Mouse (Mus musculus) mesoderm, embryonic 11.5 days (tissue): ENCODE measurements around the gene H1f0.

Experiments
- DNase-seq: peaks from one replicate; pipeline ENCODE4 v3.0.0-alpha.2; 2012; ENCODE audit warnings: low read depth, low spot score

H1f0 gene

DNA sequence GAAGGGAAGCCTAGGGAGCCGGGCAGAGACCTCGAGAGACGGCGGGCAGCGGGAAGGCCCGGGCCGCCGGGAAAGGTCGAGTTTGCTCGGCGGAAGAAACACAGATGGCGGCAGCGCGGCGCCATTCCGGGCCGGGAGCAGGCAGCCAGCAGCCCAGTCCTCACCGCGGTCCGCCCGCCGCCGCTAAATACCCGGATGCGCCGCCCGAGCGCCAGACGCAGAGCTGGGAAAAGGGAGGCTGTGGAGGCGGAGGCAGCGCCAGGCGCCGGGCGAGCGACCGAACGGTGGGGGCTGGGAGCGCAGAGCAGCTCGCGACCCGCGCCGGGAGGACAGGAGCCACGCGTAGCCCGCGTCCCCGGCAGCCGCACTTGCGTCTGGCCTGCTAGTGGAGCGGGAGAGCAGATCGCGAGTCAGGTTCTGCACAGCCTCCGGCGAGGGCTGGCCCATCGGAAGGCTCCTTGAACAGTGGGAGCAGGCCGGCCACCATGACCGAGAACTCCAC, at the start of gene H1f0:
TSS of gene H1f0 (plus strand) at position 214 of the 502 bp plus-strand sequence.
- peak; percentile 92 for DNase-seq

DNA sequence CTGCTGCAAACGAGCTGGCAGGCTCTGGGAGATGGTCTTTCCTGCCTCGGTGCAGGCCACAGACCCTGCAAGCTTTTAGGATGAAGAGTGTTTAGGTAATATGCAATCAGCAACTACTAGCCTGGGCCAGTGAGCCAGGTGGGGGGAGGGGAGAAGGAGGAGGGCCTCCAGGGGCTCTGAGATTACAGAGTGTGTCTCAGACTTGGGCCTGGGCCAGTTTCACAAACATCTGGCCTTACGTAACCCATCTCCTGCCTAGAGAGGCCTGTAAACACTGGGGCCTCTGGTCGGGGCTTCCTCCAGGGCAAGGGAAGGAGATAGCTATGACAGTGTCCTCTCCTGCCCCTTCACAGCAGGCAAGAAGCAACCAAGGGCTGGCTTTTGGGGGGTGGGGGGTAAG, 49.4 kb upstream of the H1f0 start:
- DNase-seq = peak; percentile 62

DNA sequence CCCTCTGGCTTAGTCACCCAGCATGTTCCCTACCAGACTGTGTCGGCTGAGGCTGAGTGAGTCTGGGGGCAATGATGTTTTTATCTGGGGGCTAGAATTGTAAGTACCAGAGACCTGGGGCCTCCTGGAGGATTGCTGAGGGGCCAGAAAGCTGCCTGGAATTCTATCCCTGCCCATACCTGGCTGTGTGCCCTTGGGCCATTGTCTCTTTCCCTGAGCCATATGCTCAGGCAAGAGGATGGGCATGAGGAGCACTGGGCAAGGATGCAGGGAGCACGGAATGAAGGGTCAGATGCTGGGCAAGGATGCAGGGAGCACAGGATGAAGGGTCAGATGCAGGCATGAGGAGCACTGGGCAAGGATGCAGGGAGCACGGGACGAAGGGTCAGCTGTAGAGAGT, 48.2 kb upstream of the H1f0 start:
- DNase-seq = no peak

DNA sequence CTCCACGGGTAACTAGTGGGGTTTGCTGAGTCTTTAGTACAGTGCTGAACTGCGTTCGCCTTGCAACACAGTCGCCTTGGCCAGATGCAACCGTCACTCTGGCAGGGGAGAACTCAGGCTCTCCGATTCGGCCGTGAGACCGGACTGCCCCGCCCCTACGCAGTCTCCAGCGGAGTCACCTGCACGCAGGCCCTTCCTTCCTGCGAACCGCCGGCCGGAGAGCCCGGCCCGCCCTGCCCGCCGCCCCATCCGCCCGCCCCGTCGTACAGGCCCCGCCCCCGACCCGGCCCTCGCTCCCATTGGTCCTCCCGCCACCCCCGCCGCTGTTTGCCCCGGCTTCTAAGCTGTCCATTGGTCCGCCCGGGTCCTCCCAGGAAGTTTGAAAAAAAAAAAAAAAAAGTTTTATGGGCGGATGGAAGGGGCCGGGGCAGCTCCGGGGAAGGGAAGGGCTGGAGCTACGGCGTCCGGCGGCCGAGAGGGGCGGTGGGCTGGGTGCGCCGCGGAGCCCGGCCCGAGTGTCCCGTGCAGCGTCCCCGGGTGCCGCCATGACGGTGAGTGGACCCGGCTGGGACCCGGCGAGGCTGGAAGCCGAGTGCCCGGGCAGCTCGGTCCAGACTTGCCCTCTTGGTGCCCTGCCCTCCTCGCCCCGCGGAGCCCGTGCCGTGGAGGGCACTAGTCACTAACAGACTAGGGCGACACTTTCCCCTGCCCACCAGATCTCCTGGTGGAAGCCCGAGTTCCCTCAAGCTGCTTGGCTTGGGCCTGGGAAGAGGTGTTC, 45.4 kb upstream of the H1f0 start:
- peak; percentile 93 for DNase-seq

DNA sequence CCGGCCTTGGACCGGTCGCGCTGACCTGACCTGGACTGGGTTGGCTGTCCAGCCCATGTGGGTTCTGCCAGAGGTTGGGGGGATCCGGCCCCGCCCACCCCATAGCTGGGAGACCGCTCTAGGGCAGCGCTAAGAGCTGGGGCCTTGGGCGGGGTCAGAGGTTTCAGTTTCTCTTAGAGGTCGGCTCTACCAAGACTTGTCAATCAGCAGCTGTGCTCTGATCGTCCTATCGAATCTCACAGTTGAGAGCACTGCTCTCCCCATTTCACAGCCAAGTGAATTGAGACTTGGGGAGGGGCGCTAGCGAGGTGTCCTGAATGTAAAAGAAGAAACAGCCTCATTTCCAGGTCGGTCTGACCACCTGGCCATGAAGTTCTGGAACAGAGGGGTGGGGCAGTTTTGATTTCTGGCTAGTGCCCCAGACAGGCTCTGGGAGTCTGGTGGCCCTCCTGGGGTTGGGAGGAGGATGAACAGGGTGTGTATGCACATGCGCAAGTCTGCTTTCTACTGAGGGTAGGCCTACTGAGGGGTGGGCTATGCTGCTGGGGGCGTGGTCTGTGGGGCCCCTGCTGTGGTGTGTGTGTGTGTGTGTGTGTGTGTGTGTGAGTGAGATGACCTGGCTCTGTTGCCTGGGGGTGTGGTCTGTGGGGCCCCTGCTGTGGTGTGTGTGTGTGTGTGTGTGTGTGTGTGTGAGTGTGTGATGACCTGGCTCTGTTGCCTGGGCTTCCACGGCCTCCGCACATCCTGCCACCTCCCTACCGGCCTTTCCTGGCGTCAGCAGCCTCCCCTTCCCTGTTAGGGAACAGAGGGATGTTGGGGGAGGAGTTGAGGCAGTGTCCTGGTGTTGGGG, 44.6 kb upstream of the H1f0 start:
- DNase-seq = peak; percentile 71

DNA sequence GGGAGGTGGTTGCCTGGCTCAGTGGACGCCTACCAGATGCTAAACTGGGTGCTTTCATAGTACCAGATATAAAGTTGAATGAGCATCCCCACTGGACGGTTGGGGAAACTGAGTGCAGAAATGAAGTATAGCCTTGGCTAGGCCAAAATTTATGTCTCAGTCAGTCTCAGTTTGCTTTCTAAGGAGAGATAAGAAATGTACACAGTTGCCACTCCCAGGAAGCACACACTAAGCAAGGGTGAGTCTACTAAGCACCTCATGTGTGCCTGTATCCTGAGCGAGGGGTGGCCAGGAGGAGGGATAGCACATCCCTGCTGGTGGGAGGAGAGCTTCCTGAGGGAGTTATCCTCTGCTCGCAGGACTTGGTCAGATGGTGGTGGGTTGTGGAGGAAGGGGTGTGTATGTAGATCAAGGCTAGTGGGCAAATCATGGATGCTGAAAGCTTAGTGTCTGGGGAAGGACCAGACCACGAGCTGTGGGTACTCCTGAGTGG, 43.9 kb upstream of the H1f0 start:
- DNase-seq = no peak

DNA sequence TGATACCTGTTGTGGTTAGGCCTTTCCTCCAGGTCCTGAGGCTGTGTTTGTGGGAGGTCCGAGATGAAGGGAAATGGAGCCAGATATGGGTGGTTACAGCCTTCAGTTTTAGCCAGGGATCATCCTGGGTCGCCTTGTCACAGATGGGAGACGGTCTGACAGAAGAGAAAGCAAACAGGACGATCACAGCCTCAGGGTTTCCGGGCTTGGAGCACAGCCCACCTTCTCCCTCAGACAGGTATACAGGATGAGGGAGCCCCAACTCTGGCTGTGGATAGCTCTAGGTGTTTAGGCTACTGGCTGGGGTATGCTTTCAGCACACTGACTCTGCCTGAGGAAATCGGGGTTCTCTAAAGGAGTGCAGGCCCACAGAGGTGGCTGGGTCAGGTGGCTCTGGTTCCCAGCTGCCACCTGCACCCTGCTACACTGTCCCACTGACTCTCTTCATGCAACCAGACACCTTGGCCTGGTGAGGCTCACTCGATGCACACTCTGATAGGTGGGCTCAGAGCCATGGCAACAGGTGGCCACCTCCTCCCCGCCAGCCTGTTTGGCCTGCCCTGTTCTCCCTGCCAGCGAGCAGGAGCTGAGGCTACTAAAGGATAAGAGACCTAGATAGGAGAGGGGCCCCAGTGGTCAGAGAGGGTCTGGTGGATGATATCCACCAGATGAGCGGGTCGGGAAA, 41.6 kb upstream of the H1f0 start:
- DNase-seq = no peak

DNA sequence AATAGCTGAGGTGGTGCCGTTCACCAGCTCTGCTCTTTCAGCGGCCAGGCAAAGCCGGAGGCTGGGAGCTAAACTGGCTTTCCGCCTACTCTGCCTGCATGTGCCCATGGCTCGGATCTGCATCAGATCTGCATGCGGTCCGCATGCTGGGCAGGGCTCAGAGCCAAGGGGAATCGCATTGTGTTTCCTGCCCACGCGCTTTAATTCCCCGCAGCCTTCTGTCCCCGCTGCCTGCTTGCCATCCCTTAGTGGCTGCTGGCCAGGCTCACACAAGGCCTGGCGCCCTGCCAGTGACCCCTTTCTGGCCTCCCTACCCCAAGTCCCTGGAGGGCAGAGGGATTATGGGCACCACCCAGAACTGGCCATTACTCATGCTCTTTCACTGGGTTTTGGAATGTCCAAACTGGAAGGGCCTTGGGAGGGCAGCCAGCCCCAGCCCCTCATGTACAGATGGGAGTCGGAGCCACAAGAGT, 39.7 kb upstream of the H1f0 start:
- DNase-seq = no peak

DNA sequence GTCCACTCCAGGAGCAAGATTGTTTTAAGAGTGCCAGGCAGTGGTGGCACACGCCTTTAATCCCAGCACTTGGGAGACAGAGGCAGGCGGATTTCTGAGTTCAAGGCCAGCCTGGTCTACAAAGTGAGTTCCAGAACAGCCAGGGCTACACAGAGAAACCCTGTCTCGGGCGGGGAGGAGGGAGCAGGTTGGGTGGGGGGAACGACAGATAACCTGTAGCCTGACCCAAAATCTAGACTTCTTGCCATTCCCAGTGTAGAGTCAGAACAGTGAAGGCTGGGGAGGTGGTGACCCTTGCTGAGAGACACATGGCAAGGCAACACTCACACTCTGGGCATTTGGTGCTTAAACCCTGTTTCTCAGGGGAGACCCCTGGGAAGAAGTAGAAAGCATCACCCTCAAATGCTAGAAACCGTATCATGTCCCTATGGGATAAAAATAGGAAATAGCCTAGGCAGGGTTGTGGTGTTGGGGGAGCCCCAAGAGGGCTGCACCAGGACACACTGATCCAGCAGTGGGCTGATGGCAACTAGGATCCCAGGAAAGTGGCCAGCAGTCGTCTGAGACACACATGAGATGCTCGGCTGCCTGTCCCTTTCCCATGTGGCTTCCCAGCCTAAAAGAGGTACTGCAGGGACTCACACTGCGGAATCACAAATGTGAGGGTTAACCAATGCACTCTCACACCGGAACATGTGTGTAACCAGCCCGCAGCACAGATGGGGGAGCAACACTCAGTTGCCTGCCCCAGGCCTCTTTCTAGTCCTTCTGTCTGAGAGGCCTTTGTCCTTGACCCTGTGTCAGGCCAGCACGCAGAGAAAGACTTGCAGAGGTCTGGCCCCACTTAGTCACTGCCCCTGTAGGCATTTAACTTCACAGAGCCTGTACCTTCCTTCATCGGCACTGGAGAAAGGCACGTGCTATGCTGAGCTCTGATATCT, 38.8 kb upstream of the H1f0 start:
- DNase-seq = no peak

DNA sequence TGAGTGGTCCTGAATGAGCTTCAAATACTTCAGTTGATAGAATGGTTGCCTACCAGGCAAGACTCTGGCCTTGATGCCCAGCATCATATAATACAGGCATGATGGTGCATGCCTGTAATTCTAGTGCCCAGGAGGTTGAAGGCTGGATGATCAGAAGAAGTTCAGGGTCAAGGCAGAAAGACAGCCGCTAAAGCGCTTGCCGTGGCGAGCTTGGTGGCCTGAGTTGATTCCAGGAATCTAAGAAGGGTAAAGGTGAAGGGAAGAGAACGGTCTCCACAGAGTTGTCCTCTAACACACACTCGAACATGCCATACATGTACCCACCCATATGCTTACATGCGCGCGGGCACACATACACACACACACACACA, 38.2 kb upstream of the H1f0 start:
- no peak for DNase-seq

DNA sequence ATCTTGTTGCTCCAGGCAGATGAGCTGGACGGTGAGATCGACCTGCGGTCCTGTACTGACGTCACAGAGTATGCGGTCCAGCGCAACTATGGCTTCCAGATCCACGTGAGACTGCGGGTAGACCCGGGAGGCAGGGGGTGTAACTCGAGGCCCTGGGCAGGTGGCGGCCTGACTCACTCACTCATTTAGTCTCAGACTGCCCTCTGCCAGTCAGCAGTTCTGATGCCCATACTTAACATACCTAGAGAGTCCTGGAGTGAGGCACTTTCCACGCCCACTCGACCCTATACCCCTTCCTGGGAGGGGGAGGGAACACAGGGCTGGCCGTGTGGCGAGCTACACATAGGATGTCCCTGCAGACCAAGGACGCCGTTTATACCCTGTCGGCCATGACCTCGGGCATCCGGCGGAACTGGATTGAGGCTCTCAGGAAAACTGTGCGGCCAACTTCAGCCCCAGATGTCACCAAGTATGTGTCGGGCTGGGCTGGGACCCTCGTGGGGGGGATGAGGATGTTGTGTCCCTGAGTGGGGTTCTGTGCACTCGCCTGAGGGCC, 37.2 kb upstream of the H1f0 start:
- DNase-seq = no peak

DNA sequence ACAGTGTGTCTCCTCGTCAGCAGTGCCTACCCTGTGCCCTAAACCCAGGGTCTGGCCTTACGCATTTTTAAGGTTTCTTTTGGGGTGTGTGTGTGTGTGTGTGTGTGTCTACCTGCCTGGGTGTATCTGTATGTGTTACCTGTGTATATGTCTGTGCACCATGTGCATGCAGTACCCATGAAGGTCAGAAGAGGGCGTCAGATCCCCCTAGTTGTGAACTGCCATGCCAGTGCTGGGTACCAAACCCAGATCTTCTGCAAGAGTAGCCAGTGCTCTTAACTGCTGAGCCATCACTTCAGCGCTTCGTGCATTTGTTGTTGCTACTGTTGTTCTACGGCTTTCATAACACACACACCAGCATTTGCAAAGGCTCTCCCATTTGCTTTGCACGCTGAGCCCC, 36.0 kb upstream of the H1f0 start:
- no peak for DNase-seq

DNA sequence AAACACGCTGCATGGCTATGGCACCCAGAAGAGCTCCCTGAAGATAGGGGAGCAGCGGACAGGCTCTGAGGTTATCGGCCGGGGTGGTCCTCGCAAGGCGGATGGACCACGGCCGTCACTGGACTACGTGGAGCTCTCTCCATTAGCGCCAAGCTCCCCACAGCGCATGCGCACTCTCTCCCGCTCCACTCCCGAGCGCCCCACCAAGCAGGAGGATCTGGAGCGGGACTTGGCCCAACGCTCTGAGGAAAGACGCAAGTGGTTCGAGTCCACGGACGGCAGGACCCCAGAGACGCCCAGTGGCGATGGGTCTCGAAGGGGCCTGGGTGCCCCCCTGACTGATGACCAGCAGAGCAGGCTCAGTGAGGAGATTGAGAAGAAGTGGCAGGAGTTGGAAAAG, 35.3 kb upstream of the H1f0 start:
- no peak for DNase-seq

DNA sequence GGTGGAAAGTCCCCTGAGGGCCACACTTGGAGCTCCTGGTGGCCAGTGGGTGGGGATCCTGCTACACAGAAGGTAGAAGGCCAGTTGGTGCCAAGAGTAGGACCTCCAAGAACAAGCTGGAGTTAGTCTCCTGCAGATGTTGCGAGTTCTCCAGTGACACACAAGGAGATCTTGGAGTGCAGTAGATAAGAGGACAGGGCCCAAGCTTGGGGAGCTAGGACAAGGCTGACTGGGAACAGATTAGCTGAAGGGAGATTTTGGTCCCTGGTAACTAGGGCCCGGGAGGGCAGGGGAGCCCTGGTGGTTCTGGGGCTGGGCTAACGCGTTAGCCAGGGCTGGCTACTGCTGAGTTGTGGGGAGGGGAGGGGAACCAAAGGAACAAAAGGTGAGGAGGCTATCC, 32.3 kb upstream of the H1f0 start:
- no peak for DNase-seq

DNA sequence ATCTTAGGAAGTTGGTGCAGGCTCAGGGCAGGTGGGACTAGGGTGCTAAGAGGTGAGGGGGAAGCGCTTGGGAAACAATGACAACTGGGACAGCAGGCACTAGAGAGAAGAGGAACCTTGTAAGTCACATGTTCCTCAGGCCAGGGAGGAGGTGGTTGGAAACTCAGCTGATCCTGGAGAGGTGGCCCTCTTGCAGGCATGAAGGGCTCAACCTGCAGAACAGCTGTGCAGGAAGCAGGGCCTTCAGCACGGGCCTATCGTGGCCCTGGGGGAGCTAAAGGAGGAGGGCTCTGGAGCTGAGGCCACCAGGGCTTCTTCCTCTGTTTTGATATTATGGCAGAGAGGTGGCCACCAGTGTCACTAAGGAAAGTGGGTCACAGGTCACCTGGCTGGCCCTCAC, 31.6 kb upstream of the H1f0 start:
- no peak for DNase-seq

DNA sequence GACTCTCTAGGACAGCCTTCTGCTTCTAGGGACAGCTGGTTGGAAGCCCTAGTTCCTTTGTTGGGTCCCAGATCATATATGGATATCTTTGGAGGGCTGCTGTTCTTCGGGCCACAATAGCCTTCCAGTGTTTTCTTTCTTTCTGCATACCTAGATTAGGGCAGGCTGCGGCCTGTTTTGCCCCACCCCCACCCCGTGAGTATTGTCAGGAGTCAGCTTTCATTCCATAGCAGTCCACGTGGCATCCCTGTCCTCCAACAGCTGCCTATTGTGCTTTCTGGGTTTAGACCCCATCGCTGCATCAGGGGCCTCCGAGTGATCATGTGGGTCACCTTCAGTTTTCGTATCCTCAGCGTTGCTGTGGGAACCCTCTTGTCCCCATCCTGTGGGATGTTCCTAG, 29.9 kb upstream of the H1f0 start:
- no peak for DNase-seq

DNA sequence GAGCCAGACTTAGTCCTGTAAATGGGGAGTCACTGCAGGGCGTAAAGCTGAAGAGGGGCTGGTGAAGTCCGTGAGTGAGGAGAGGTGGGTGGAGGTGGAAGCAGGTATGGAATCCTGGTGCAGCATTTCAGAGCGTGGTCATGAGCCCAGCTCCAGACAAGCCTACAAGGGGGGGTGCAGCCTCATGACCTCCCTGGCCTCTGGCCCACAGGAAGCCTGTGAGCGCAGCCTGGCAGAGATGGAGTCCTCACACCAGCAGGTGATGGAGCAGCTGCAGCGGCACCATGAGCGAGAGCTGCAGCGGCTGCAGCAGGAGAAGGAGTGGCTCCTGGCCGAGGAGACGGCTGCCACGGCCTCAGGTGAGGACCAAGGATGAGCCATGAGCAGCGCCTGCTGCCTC, 28.7 kb upstream of the H1f0 start:
- DNase-seq = no peak

DNA sequence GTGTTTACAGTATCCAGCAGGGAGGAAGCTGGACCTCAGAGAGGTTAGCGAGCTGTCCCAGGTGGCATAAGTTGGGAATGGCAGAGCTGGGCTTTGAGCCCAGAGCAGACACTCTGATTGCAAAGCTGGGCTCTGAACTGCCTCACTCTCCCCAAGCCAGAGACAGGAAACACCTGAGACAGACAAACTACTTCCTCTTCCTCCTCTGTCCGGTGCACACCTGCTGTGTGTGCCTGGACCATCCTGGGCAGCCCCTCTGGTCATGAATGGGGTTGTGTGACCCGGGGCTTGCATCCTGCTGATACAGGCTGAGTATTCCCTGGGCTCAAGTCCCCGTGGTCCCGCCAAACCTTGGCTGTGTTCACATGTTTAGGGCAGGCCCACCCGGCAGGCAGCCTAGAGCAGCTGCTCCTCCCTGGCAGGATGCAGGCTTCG, 27.9 kb upstream of the H1f0 start:
- DNase-seq = no peak

DNA sequence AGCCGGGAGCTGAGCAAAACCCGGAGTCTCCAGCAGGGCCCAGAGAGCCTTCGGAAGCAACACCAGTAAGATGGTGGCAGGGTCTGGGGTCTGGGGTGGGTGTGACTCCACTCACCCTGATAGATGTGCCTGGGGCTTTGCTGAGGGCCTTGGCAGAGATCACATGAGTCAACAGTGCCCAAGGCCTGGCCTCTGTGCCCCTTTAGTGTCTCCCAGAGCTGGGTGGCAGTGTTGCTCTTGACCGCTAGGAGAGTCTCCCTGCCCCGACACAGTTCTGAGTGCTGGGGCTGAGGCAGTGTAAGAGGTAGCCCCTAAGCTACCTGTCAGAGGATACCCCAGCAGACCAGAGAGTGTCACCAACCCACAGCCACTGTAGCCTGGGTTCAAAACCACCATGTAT, 26.7 kb upstream of the H1f0 start:
- no peak for DNase-seq

DNA sequence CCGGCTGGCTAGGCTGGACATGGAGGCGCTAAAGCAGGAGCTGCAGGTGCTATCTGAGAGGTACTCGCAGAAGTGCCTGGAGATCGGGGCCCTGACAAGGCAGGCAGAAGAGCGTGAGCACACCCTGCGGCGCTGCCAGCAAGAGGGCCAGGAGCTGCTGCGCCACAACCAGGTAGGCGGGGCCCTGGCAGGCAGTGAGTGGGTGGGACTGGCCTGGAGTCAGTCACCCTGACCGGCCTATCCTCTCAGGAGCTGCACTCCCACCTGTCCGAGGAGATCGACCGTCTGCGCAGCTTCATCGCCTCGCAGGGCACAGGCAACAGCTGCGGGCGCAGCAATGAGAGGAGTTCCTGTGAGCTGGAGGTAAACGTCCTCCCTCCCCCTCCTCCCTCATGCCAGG, 26.2 kb upstream of the H1f0 start:
- DNase-seq = no peak

DNA sequence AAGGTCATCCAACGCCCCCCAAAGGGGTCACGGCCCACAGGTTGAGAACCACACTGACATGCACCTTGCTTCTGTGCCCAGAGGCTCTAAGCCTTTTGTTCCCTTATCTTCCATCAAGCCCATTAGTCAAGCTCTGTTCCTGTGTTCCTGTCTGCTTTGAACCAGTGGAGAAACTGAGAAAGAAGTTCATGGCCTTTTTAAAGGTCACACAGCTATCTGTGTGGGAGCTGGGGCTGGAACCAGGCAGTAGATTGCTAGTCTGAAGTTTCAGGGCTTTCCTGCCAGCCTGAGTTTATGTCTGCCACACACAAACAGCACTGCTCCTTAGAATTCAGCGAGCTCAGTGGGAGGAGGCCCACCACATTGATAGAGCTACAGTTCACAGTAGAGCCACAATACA, 25.2 kb upstream of the H1f0 start:
- DNase-seq = no peak
